Mouse (Mus musculus): ENCODE measurements at regions not wholly inside any gene's neighbourhood (a gene's known extent, or its start where the extent isn't known, plus 50 kb on each side); places are given as distances from the start of the nearest gene placed in this dataset.
A peak's percentile ranks its signal among the peaks of the same experiment; 100 is the strongest.

GRCm38 (mm10) chr15:7002226-7002625 is 88.2 kb upstream of the Lifr start:
- POLR2A ChIA-PET, result interaction anchor here (0.7 kb wide), 1 partner anchor 13 kb away, joined by 3 read pairs; no protein-coding TSS in a partner anchor
- in situ Hi-C loops (cut with MboI; ENCODE audit: low pct_unique_long_range_greater_than_20kb), result no loop called here
- no peak for TF ChIP-seq CTCF (IDR thresholded peaks at IDR 0.05)
- no peaks in the 10 kb centered on the region for H3K27me3 ChIP-seq
- CTCF ChIA-PET, result interaction anchor here (2.1 kb wide), 1 partner anchor 10 kb away, joined by 7 read pairs; no protein-coding TSS in a partner anchor
- no peak for ATAC-seq
- DNase-seq (ENCODE audit: low read depth, low spot score), result no peak

- ChIA-PET POLR2A (no interaction called here), CTCF (interaction anchor here (0.7 to 1.0 kb wide), 2 partner anchors 44 to 121 kb away, joined by 3 read pairs; no protein-coding TSS in a partner anchor)
- no peak for TF ChIP-seq CTCF (IDR thresholded peaks at IDR 0.05)
- in situ Hi-C loops (cut with MboI; ENCODE audit: low pct_unique_long_range_greater_than_20kb), result no loop called here
- ATAC-seq, result no peak
- H3K27me3 ChIP-seq, result no peaks in the 10 kb centered on the region
- DNase-seq (ENCODE audit: low read depth, low spot score), result no peak
Observed at GRCm38 (mm10) chr15:7003311-7003710, 87.1 kb upstream of the Lifr start.

- POLR2A ChIA-PET, result interaction anchor here (0.6 kb wide), 1 partner anchor 1858 kb away, joined by 4 read pairs; no protein-coding TSS in a partner anchor
- no peaks in the 10 kb centered on the region for H3K27me3 ChIP-seq
- TF ChIP-seq CTCF (IDR thresholded peaks at IDR 0.05), result no peak
- CTCF ChIA-PET, result interaction anchor here (1.2 kb wide), 2 partner anchors 13 kb away, joined by 3 to 4 read pairs; no protein-coding TSS in a partner anchor
- in situ Hi-C loops (cut with MboI; ENCODE audit: low pct_unique_long_range_greater_than_20kb), result no loop called here
- no peak for DNase-seq (ENCODE audit: low read depth, low spot score)
- ATAC-seq, result no peak
Observed at GRCm38 (mm10) chr15:7005142-7005541, 85.3 kb upstream of the Lifr start.

GRCm38 (mm10) chr15:7006271-7006670 is 84.1 kb upstream of the Lifr start:
- H3K27me3 ChIP-seq, result no peaks in the 10 kb centered on the region
- in situ Hi-C loops (cut with MboI; ENCODE audit: low pct_unique_long_range_greater_than_20kb), result no loop called here
- CTCF ChIA-PET, result interaction anchor here (0.9 kb wide), 1 partner anchor 11 kb away, joined by 3 read pairs; no protein-coding TSS in a partner anchor
- no peak for ATAC-seq
- POLR2A ChIA-PET, result no interaction called here
- DNase-seq (ENCODE audit: low read depth, low spot score), result no peak
- TF ChIP-seq CTCF (IDR thresholded peaks at IDR 0.05), result no peak

GRCm38 (mm10) chr15:7008725-7009380 is 81.6 kb upstream of the Lifr start:
- ATAC-seq (no peak), DNase-seq (ENCODE audit: low read depth, low spot score) (no peak)
- CTCF ChIA-PET, result interaction anchor here (1.2 to 1.8 kb wide), 2 partner anchors 9 to 11 kb away, joined by 6 to 7 read pairs; no protein-coding TSS in a partner anchor
- in situ Hi-C loops (cut with MboI; ENCODE audit: low pct_unique_long_range_greater_than_20kb), result no loop called here
- POLR2A ChIA-PET, result interaction anchor here (0.9 kb wide), 1 partner anchor 9 kb away, joined by 3 read pairs; no protein-coding TSS in a partner anchor
- no peaks in the 10 kb centered on the region for H3K27me3 ChIP-seq
- no peak for TF ChIP-seq CTCF (IDR thresholded peaks at IDR 0.05)

- POLR2A ChIA-PET, result no interaction called here
- TF ChIP-seq CTCF (IDR thresholded peaks at IDR 0.05), result no peak
- in situ Hi-C loops (cut with MboI; ENCODE audit: low pct_unique_long_range_greater_than_20kb), result no loop called here
- ATAC-seq (no peak), DNase-seq (ENCODE audit: low read depth, low spot score) (no peak)
- CTCF ChIA-PET, result no interaction called here
- H3K27me3 ChIP-seq, result no peaks in the 10 kb centered on the region
Observed at GRCm38 (mm10) chr15:7010966-7011695, 79.3 kb upstream of the Lifr start.

GRCm38 (mm10) chr15:7011696-7012070 is 78.7 kb upstream of the Lifr start:
- TF ChIP-seq CTCF (IDR thresholded peaks at IDR 0.05), result no peak
- in situ Hi-C loops (cut with MboI; ENCODE audit: low pct_unique_long_range_greater_than_20kb), result no loop called here
- no peak for DNase-seq (ENCODE audit: low read depth, low spot score)
- ChIA-PET POLR2A (no interaction called here), CTCF (interaction anchor here (2.1 kb wide), 1 partner anchor 11 kb away, joined by 7 read pairs; no protein-coding TSS in a partner anchor)
- ATAC-seq, result no peak
- no peaks in the 10 kb centered on the region for H3K27me3 ChIP-seq

GRCm38 (mm10) chr15:7012446-7012845 is 78.0 kb upstream of the Lifr start:
- TF ChIP-seq CTCF (IDR thresholded peaks at IDR 0.05), result no peak
- no peak for ATAC-seq
- H3K27me3 ChIP-seq, result no peaks in the 10 kb centered on the region
- ChIA-PET POLR2A (no interaction called here), CTCF (interaction anchor here (2.1 kb wide), 1 partner anchor 11 kb away, joined by 7 read pairs; no protein-coding TSS in a partner anchor)
- DNase-seq (ENCODE audit: low read depth, low spot score), result no peak
- in situ Hi-C loops (cut with MboI; ENCODE audit: low pct_unique_long_range_greater_than_20kb), result no loop called here

GRCm38 (mm10) chr15:7013047-7013446 is 77.4 kb upstream of the Lifr start:
- DNase-seq (ENCODE audit: low read depth, low spot score), result peak; percentile 72
- in situ Hi-C loops (cut with MboI; ENCODE audit: low pct_unique_long_range_greater_than_20kb), result no loop called here
- CTCF ChIA-PET, result interaction anchor here (2.1 kb wide), 1 partner anchor 12 kb away, joined by 7 read pairs; no protein-coding TSS in a partner anchor
- H3K27me3 ChIP-seq, result no peaks in the 10 kb centered on the region
- TF ChIP-seq CTCF (IDR thresholded peaks at IDR 0.05), result no peak
- ATAC-seq, result peak; percentile 86
- POLR2A ChIA-PET, result no interaction called here

GRCm38 (mm10) chr15:7014984-7015383 is 75.4 kb upstream of the Lifr start:
- no peak for DNase-seq (ENCODE audit: low read depth, low spot score)

GRCm38 (mm10) chr15:7016018-7016417 is 74.4 kb upstream of the Lifr start:
- H3K27me3 ChIP-seq, result no peaks in the 10 kb centered on the region
- no peak for TF ChIP-seq CTCF (IDR thresholded peaks at IDR 0.05)
- in situ Hi-C loops (cut with MboI; ENCODE audit: low pct_unique_long_range_greater_than_20kb), result no loop called here
- ChIA-PET POLR2A (no interaction called here), CTCF (no interaction called here)
- ATAC-seq (no peak), DNase-seq (ENCODE audit: low read depth, low spot score) (no peak)

More at GRCm38 (mm10) chr15:7014984-7015383, 75.4 kb upstream of the Lifr start:
- H3K27me3 ChIP-seq, result no peaks in the 10 kb centered on the region
- TF ChIP-seq CTCF (IDR thresholded peaks at IDR 0.05), result no peak
- POLR2A ChIA-PET, result interaction anchor here (0.6 kb wide), 1 partner anchor 12 kb away, joined by 3 read pairs; no protein-coding TSS in a partner anchor
- in situ Hi-C loops (cut with MboI; ENCODE audit: low pct_unique_long_range_greater_than_20kb), result no loop called here
- ATAC-seq, result no peak
- CTCF ChIA-PET, result interaction anchor here (0.7 to 1.2 kb wide), 2 partner anchors 19 to 46 kb away, joined by 3 read pairs; no protein-coding TSS in a partner anchor
